Mouse (Mus musculus) G1E (cell line): ENCODE data around the gene Tent5c. TPM values are rescaled to one million over a fixed set of nuclear protein-coding genes. Genes with fewer than 3 reads are reported as not detected.
A peak's percentile ranks its signal among the peaks of the same experiment; 100 is the strongest.

ENCODE experiments used
- ATAC-seq: 2 replicates; pipeline ENCODE4 v1.8.0; 2016; ENCODE audit warnings: mild to moderate bottlenecking; ENCODE audit not compliant: insufficient number of reproducible peaks, poor library complexity, low FRiP score, severe bottlenecking; ENCODE audit errors: extremely low read depth
- DNase-seq: peaks from one replicate; pipeline ENCODE4 v3.0.0; 2012; ENCODE audit warnings: low spot score
- H3K27me3 ChIP-seq: 2 replicates; pipeline ENCODE4 v1.6.1; 2012; ENCODE audit warnings: mild to moderate bottlenecking, low read length, inconsistent platforms; ENCODE audit not compliant: insufficient read depth
- H3K36me3 ChIP-seq: replicated peaks from 2 replicates; pipeline ENCODE3; 2012; ENCODE audit warnings: mild to moderate bottlenecking, inconsistent platforms
- H3K4me1 ChIP-seq: 2 replicates; pipeline ENCODE4 v1.6.1; 2012; ENCODE audit warnings: low read depth, low read length, inconsistent platforms, mixed read lengths; ENCODE audit not compliant: insufficient read depth
- H3K4me3 ChIP-seq: 2 replicates; pipeline ENCODE4 v1.5.1; 2012; ENCODE audit warnings: low read depth, mild to moderate bottlenecking, inconsistent platforms, low read length, moderate library complexity, mixed read lengths
- H3K9me3 ChIP-seq: replicated peaks from 2 replicates; pipeline ENCODE4 v1.6.1; 2012; ENCODE audit warnings: inconsistent platforms
- CTCF ChIP-seq: IDR thresholded peaks from 2 replicates; pipeline ENCODE4 v1.5.1; 2012; ENCODE audit warnings: low read depth, low read length, inconsistent platforms, mixed read lengths
- GATA1 ChIP-seq: IDR thresholded peaks from 2 replicates; pipeline ENCODE4 v1.6.1; 2012; ENCODE audit warnings: borderline replicate concordance, low read length, inconsistent platforms, mixed read lengths
- GATA2 ChIP-seq: IDR thresholded peaks from 2 replicates; pipeline ENCODE4 v1.6.1; 2012; ENCODE audit warnings: low read depth, low read length, inconsistent platforms, borderline replicate concordance
- POLR2AphosphoS5 ChIP-seq: IDR thresholded peaks from 2 replicates; pipeline ENCODE4 v1.6.1; 2012; ENCODE audit warnings: low read depth, low read length, inconsistent platforms; ENCODE audit not compliant: insufficient replicate concordance
- TAL1 ChIP-seq: conservative IDR thresholded peaks from 2 replicates; pipeline ENCODE4 v1.6.1; 2012; ENCODE audit warnings: low read depth, low read length, inconsistent platforms, mixed read lengths
- polyA plus RNA-seq: library from polyadenylated mRNA; stranded (reverse); fragments of >175 nt; gene quantifications from 2 replicates; pipeline ENCODE4 v1.2.3, GENCODE M21; 2012
- total RNA-seq, 2 experiments: library from RNA; stranded (forward) in 1 of 2; stranded (reverse) in 1 of 2; fragments of 200-1000 nt in 1 of 2; fragments of >200 nt in 1 of 2; fragmentation: Nextera tagmentation in 1 of 2; gene quantifications; 2 replicates each; pipeline ENCODE4 v1.2.3; 2014 to 2017

The Tent5c gene
- total and polyA plus RNA-seq, 3 experiments, result 6.1 to 81.3 (median 74.4) TPM

DNA sequence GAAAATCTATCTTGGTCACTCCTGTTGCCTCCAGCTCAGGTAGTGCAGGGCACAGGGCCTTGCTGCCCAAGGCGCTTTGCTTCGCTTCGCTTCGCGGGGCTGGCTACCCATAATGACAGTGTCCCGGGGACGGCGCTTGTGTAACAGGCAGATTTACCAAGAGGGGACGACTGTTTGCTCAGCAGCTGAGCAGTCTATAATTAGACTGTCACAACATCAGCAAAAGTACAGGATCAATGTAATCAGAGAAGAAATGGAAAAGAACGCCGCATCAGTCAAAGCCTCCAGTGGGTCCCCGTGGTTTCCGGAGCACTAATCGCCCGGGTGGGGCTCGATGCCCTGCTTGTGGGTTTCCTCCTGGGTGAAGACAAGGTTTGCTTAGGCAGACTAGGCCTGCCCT lies 6.3 kb upstream of the Tent5c start:
- H3K4me1 ChIP-seq, result peaks cover 25% of the 10 kb centered on the region
- no peak for ATAC-seq

DNA sequence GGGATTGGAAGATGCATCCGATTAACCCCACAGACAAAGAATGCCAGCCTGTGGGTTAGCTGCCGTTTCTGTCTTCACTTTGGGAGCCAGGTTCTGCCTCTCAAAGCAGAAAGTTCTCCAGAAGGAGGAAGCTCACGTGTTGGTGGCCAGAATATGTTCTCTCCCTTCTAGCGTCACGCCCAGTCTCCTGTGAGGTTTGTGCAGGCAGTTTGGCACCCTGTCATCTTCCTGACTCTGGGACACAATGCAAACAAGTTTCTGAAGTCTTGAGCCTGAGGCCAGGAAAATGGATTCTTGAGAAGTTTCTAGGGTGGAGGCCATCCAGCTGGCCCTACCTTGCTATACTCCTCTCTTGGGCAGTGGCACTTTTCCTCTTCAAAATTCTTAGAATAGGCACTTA lies 5.8 kb upstream of the Tent5c start:
- ATAC-seq (no peak), DNase-seq (no peak)
- Histone ChIP-seq H3K36me3 (peaks cover 24% of the 10 kb centered on the region), H3K27me3 (peaks cover 3% of the 10 kb centered on the region; the same call in 1 of the 2 replicates), H3K9me3 (0 out of 2 replicates have a peak, but pooled peaks cover 2% of the 10 kb centered on the region), H3K4me3 (no peak overlapping the region), H3K4me1 (peaks cover 30% of the 10 kb centered on the region)
- no peak for TF ChIP-seq GATA1
- TF ChIP-seq GATA2, result no peak
- TF ChIP-seq POLR2AphosphoS5, result no peak
- TF ChIP-seq CTCF, result no peak
- no peak for TF ChIP-seq TAL1

More for the DNA sequence above, 6.3 kb upstream of the Tent5c start:
- H3K4me3 ChIP-seq, result no peak overlapping the region
- TF ChIP-seq GATA1 (no peak), CTCF (no peak), POLR2AphosphoS5 (no peak), GATA2 (no peak), TAL1 (no peak)
- DNase-seq, result no peak
- H3K36me3 ChIP-seq, result peaks cover 24% of the 10 kb centered on the region
- H3K9me3 ChIP-seq, result 0 out of 2 replicates have a peak, but pooled peaks cover 2% of the 10 kb centered on the region
- H3K27me3 ChIP-seq, result peaks cover 3% of the 10 kb centered on the region; the same call in 1 of the 2 replicates

DNA sequence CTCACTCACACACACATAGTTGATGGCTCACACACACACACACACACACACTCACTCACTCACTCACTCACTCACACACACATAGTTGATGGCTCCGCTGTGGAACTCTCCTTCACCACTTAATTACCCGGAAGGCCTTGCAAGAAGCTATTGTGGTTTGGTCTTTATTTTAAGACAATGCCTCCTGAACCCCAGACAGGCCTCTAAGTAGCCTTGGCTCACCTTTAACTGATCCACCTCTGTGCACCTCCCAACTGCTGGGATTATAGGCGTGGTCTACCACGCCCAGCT lies 831 bp upstream of the Tent5c start:
- H3K9me3 ChIP-seq, result 0 out of 2 replicates have a peak, but pooled peaks cover 2% of the 10 kb centered on the region
- ATAC-seq (no peak), DNase-seq (no peak)
- peak overlapping the region; percentile 87 for H3K4me3 ChIP-seq
- H3K4me1 ChIP-seq, result peaks cover 58% of the 10 kb centered on the region
- peaks cover 20% of the 10 kb centered on the region for H3K36me3 ChIP-seq
- TF ChIP-seq POLR2AphosphoS5 (no peak), GATA1 (no peak), CTCF (no peak), TAL1 (no peak), GATA2 (no peak)
- no peaks in the 10 kb centered on the region for H3K27me3 ChIP-seq

DNA sequence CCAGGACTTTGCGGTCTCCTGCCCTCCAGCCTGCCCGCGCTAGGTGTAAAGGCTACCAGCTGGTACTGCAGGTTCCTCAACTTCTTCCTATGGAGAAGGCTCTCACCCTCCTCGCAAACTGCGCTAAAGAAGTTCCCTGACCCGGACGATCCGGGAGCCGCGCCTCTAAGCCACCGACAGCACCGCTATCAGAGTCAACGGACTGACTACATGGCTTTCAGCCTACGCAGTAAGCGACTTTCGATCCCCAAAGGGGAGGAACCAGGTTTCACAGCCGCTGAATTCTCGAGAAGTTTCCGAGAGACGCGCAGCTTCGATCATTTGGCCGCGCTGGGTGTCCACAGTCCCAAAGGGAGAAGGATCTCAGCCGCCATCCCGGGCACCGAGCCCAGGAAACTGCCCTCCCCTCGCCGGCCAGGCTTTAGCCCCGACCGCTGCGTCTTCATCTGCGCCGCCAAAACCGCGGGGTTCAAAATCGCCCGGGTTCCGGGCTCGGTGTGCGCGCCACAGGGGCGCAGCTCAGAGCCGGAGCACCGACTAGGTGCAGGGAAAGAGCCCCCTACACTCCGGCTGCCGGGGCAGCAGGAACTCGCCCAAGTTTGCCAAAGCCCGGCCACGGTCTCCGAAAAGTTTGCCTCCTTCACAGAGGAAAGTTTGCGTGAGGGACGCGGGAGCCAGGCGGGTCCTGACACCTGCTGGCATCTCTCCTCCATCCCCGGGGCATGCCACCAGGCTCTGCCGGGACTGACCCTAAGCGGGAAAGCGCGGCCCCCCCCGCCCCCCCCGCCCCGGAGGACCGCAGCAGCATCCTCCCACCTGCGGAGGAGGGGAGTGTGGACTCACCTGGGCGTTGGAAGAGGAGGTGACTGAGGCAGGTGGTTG lies 632 bp downstream of the Tent5c start:
- no peak for TF ChIP-seq GATA2
- TF ChIP-seq TAL1, result no peak
- no peak for TF ChIP-seq CTCF
- TF ChIP-seq GATA1, result no peak
- TF ChIP-seq POLR2AphosphoS5, result no peak
- H3K9me3 ChIP-seq, result 0 out of 2 replicates have a peak, but pooled peaks cover 2% of the 10 kb centered on the region
- peak overlapping the region; percentile 87 for H3K4me3 ChIP-seq
- no peaks in the 10 kb centered on the region for H3K27me3 ChIP-seq
- DNase-seq, result peak; percentile 57
- peak; percentile 28 for ATAC-seq
- H3K36me3 ChIP-seq, result peaks cover 8% of the 10 kb centered on the region
- peaks cover 67% of the 10 kb centered on the region for H3K4me1 ChIP-seq

DNA sequence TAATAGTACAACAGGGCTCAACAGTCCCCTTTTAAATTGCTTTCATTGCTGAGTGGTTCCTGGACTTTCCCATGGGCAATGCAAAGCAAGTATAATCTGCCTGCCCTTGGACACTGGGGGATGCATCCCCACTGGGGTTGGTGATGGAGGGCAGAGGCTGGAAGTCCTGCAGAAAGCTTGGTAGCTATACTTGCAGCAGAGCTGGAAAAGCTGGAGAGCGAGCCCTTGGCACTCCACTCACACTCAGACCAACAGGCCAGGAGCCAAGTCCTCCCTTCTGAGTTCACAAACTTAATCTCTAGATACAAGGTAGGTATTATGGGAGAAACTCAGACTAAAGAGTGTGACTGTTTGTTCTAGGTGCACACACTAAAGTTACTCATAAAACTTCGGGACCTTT lies 2.1 kb downstream of the Tent5c start:
- Histone ChIP-seq H3K9me3 (no peaks in the 10 kb centered on the region), H3K4me1 (peaks cover 75% of the 10 kb centered on the region), H3K4me3 (peak overlapping the region; percentile 87), H3K36me3 (peaks cover 6% of the 10 kb centered on the region), H3K27me3 (no peaks in the 10 kb centered on the region)
- ATAC-seq (no peak), DNase-seq (no peak)
- TF ChIP-seq CTCF (no peak), POLR2AphosphoS5 (no peak)

DNA sequence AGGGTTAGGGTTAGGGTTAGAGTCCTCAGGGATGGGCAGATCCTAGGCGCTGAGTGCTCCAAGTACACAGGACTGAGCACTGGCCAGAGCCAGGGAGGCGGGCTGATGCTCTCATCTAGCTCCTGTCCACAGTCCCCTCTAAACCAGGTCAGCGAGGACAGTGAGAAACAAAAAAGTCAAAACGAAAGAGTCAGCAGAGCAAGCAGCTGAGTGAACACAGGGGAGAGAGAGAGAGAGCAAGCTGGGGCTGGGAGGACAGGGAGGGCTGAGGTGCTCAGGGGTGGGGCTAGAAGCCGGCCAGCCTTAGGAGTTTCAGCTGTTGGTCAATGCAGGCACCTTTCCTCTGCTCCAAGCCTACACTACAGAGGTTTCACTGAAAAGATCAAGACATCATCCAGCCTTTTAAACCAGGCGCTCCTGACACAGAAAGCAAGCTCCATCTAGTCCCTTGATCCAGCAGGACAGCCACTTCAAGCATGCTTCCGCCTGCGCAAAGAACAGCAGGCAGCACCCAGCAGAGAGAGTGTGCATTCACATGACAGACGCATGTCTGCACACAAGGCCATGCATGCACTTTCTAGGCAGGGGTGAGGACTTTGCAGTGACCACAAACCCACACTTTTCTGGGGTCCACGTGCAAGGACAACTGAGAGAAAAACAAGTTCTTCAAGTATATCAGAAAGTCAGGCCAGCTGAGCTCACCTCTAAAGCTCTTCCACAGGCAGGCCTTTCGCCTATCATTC lies 3.6 kb downstream of the Tent5c start:
- H3K36me3 ChIP-seq, result peaks cover 16% of the 10 kb centered on the region
- DNase-seq, result no peak
- peak overlapping the region; percentile 87; the same call in 1 of the 2 replicates for H3K4me3 ChIP-seq
- peaks cover 79% of the 10 kb centered on the region for H3K4me1 ChIP-seq
- TF ChIP-seq TAL1 (no peak), GATA1 (no peak), POLR2AphosphoS5 (no peak), GATA2 (no peak), CTCF (no peak)
- no peaks in the 10 kb centered on the region for H3K27me3 ChIP-seq
- H3K9me3 ChIP-seq, result no peaks in the 10 kb centered on the region
- ATAC-seq, result no peak
